Mouse (Mus musculus) myocyte (in vitro differentiated cells): ENCODE data around the gene Akt2.

Source experiments
- CEBPB ChIP-seq: IDR thresholded peaks from 2 replicates; pipeline ENCODE4 v1.6.1; 2011; ENCODE audit warnings: mild to moderate bottlenecking, moderate library complexity; ENCODE audit not compliant: poor library complexity, insufficient read depth, severe bottlenecking
- E2F4 ChIP-seq: IDR thresholded peaks from one replicate; pipeline ENCODE4 v1.6.1; 2011; ENCODE audit warnings: mild to moderate bottlenecking, control low read depth, moderate library complexity; ENCODE audit not compliant: insufficient read depth
- MYOD1 ChIP-seq, 3 experiments: IDR thresholded peaks; one replicate each; pipeline ENCODE4 v1.6.1; 2011; ENCODE audit warnings: control low read depth in 2 of 3, low read depth in 2 of 3, mild to moderate bottlenecking in 2 of 3, moderate library complexity in 1 of 3; ENCODE audit not compliant: insufficient read length in 2 of 3, control insufficient read depth in 1 of 3
- MYOG ChIP-seq, 3 experiments: IDR thresholded peaks; one replicate each; pipeline ENCODE4 v1.6.1; 2011; ENCODE audit warnings: control low read depth in 2 of 3, low read depth in 2 of 3, mild to moderate bottlenecking in 2 of 3; ENCODE audit not compliant: insufficient read length in 2 of 3, control insufficient read depth in 1 of 3, insufficient read depth in 1 of 3
- POLR2A ChIP-seq: IDR thresholded peaks from one replicate; pipeline ENCODE4 v1.6.1; 2011; ENCODE audit warnings: low read depth, mild to moderate bottlenecking, control low read depth, moderate library complexity; ENCODE audit not compliant: insufficient read length
- USF1 ChIP-seq: IDR thresholded peaks from one replicate; pipeline ENCODE4 v1.6.1; 2011; ENCODE audit warnings: low read depth, mild to moderate bottlenecking, control low read depth, moderate library complexity

DNA sequence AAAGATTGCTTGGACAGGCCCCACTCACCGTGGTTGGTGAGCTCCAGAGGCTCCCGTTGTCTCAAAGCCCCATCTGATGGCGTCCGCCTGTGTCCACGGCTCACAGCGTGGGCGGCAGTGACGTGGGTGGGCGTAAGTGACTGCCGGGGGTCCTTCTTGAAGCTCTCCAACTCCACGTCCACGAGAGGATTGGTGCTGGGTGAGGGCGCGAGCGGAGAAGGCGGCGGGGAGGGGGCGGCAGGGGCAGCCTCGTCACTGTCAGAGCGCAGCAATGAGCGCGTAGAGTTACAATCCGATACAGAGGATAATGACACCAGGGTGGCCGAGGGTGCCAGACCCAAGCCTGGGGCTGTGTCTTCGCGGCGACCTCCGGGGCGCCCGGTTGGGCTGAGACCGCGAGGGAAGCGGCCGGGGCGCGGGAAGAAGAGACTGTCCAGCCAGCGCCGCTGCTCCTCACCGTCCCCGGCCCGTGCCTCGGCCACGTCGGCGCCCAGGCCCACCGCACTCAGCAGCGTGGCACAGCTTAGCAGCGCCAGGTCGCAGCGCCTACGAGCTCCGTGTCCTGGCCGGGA lies 66.6 kb downstream of the Akt2 start:
- TF ChIP-seq E2F4: no peak
- TF ChIP-seq CEBPB: no peak
- no peak for TF ChIP-seq USF1
- no peak for TF ChIP-seq POLR2A
- TF ChIP-seq MYOG (IDR thresholded peaks at IDR 0.05; ENCODE audit: control insufficient read depth in 1 of 3, insufficient read depth in 1 of 3, insufficient read length in 2 of 3, low read depth in 2 of 3): no peak
- no peak for TF ChIP-seq MYOD1 (IDR thresholded peaks at IDR 0.05; ENCODE audit: control insufficient read depth in 1 of 3, insufficient read length in 2 of 3, low read depth in 2 of 3)
